Mouse (Mus musculus) left cerebral cortex, adult 11 months (tissue): Measurements from ENCODE around the gene Ppox.
"Not testable (repeated sequence)": the region's sequence is repeated elsewhere in the genome, so short reads cannot be mapped to it uniquely, and the experiment has no call there.

Experiments used
- DNase-seq: peaks from one replicate; pipeline ENCODE4 v3.0.0; 2022; ENCODE audit warnings: low spot score

Ppox gene

GRCm38 (mm10) chr1:171241952-171242351 lies 39.0 kb downstream of the Ppox start:
- not testable (repeated sequence) for DNase-seq

GRCm38 (mm10) chr1:171240911-171241310 lies 40.1 kb downstream of the Ppox start:
- no peak for DNase-seq

GRCm38 (mm10) chr1:171239992-171240744 lies 40.8 kb downstream of the Ppox start:
- no peak for DNase-seq

GRCm38 (mm10) chr1:171238463-171238862 lies 42.5 kb downstream of the Ppox start:
- no peak for DNase-seq

- DNase-seq = no peak
Measured at GRCm38 (mm10) chr1:171237438-171237837, 43.5 kb downstream of the Ppox start.

GRCm38 (mm10) chr1:171235791-171236190 lies 45.2 kb downstream of the Ppox start:
- no peak for DNase-seq

GRCm38 (mm10) chr1:171234538-171234937 lies 46.4 kb downstream of the Ppox start:
- no peak for DNase-seq

GRCm38 (mm10) chr1:171234126-171234525 lies 46.9 kb downstream of the Ppox start, which contains the start of gene Fcer1g:
Gene Fcer1g (minus strand): TSS chr1:171234365.
- DNase-seq = no peak

GRCm38 (mm10) chr1:171232800-171233730 lies 47.9 kb downstream of the Ppox start:
- DNase-seq = no peak

GRCm38 (mm10) chr1:171232348-171232747 lies 48.6 kb downstream of the Ppox start:
- DNase-seq = no peak

GRCm38 (mm10) chr1:171231844-171232243 lies 49.1 kb downstream of the Ppox start:
- no peak for DNase-seq

GRCm38 (mm10) chr1:171230215-171230614 lies 50.8 kb downstream of the Ppox start:
- DNase-seq = no peak

- no peak for DNase-seq
Measured at GRCm38 (mm10) chr1:171229750-171230149, 51.2 kb downstream of the Ppox start.

- no peak for DNase-seq
Measured at GRCm38 (mm10) chr1:171227879-171228278, 53.1 kb downstream of the Ppox start.

GRCm38 (mm10) chr1:171226780-171227179 lies 54.2 kb downstream of the Ppox start:
- DNase-seq = no peak
